Mouse (Mus musculus) monocyte, adult 5-6 weeks (primary cell): ENCODE data around the gene Osbpl11. TPM values are rescaled to one million over a fixed set of nuclear protein-coding genes. Genes with fewer than 3 reads are reported as not detected.
"Not testable (repeated sequence)": the region's sequence is repeated elsewhere in the genome, so short reads cannot be mapped to it uniquely, and the experiment has no call there.

Source experiments
- ATAC-seq: fragments of 153-309, 156-312 bp; replicated peaks from 2 replicates; pipeline ENCODE4 v1.8.0; 2017; ENCODE audit warnings: mild to moderate bottlenecking; ENCODE audit not compliant: low TSS enrichment, insufficient number of reproducible peaks, severe bottlenecking, poor library complexity, low FRiP score
- total RNA-seq: library from RNA; stranded (forward); fragments of 200-1000, 200-491, 200-594 nt; gene quantifications from 3 replicates; pipeline ENCODE4 v1.2.3, GENCODE M21; 2017

Gene Osbpl11
- total RNA-seq, 1 experiment from 2014 or later, result 29.8 TPM

DNA sequence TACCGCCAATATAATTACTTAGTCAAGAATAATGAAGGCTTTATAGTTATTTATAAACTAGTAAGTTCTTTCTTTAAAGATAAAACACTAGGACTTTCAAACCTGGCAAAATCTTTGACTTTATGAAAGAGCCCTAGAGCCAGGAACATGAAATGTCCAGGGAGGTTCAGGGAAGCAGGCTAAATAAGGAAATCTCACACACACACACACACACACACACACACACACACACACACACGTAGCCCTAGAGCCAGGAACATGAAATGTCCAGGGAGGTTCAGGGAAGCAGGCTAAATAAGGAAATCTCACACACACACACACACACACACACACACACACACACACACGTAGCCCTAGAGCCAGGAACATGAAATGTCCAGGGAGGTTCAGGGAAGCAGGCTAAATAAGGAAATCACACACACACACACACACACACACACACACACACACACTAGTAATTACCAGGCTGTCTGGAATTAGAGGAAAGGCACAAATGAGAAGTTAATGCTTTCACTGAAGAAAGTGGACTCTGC lies 32.7 kb downstream of the Osbpl11 start:
- ATAC-seq, result not testable (repeated sequence)

DNA sequence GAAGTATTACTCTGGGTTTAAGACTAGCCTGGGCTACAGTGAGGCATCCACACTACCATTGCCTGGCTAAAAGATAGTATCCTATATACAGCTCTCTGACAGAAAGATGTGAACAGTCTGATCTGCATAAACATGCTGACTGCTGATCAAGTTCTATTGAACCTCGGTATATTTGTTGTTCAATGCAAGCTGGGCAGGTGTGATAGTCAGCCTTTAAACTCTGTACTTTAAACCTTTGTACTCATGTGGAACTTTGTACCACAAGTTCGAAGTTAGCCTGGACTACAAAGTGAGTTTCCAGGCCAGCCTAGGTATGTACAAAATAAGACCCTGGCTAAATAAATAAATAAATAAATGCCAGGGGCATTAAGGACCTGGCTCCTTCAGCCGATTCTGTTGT lies 37.6 kb downstream of the Osbpl11 start:
- no peak for ATAC-seq

DNA sequence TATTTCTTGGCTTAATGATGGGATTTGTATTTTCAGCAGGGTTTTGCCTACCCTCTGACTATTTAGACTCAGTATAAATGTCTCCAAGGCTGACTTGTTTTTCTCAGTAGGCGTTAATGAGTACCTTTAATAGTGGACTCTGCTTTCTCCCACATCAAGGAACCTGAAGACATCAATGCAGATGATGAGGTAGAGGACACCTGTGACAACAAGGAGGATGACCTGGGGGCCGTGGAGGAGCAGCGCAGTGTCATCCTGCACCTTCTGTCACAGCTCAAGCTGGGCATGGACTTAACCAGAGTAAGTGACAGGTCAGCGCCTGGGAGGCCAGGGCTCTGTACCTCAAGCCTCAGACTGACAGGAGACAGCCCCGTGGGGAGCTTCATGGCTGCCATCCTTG lies 39.5 kb downstream of the Osbpl11 start:
- ATAC-seq, result no peak

DNA sequence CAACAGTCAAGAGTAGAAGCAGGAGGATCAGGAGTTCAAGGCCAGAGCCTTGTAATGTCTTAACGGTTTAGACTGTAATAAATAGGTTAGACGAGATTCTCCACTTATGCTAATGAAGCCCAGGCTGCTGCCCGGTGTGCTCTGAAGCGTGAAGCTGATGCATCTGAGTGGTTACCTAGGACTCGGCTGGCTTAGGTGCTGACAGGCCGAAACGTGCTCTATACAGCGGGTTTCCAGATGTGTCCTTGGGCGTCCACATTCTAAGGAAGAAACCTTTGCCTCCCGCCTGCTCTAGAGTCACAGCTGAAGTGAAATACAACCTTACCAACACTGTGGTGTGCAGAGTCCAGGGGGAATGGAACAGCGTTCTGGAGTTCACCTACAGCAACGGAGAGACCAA lies 49.3 kb downstream of the Osbpl11 start:
- no peak for ATAC-seq

DNA sequence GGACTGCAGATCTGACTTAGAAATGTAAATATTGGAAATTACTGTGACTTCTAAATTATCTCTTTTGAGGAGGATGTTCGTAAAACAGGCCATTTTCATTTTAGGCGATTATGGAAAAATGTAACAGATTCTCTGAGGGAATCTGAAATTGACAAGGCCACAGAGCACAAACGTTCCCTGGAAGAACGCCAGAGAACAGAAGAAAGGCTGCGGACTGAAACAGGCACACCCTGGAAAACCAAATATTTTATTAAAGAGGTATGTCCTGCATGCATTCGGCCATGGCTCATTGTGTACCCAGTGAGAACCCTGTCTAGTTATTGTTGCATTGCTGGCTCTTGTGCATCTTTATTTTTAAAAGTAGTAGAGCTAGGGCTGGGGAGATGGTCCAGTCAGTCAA lies 51.3 kb downstream of the Osbpl11 start:
- no peak for ATAC-seq

DNA sequence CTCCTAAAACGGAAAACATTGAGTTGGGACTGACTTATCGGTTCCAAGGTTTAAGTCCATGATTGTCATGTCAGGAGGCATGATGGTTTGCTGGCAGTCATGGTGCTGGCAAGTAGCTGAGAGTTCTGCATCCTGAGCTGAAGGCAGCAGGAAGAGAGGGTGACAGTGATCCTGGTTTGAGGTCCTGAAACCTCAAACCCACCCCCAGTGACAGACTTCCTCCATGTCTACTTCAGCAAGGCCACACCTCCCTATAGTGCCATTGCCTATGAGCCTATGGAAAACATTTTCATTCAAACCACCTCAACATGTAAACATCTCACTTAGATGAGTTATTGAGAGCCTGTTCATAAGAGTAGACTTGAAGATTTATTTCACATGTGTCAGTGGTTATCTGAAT lies 54.4 kb downstream of the Osbpl11 start:
- no peak for ATAC-seq

DNA sequence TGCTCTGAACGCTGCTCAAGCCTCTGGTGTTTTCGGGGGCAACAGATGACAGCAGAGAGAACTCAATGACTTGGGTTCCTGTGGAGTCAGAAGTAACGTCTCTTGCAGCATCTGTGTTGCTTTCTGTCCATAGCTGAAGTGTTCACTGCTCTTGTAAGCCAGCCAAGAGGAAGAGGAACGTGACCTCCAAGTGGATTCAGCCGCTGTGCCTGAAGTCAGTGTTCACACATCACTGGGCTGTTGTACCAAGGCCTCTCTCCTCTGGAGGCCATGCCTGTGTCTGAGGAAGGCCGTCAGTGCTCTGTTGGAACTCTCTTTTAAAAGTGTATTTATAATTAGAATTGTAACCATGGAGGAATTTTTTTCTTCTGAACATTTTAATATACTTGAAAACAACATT lies 57.2 kb downstream of the Osbpl11 start:
- ATAC-seq, result no peak

DNA sequence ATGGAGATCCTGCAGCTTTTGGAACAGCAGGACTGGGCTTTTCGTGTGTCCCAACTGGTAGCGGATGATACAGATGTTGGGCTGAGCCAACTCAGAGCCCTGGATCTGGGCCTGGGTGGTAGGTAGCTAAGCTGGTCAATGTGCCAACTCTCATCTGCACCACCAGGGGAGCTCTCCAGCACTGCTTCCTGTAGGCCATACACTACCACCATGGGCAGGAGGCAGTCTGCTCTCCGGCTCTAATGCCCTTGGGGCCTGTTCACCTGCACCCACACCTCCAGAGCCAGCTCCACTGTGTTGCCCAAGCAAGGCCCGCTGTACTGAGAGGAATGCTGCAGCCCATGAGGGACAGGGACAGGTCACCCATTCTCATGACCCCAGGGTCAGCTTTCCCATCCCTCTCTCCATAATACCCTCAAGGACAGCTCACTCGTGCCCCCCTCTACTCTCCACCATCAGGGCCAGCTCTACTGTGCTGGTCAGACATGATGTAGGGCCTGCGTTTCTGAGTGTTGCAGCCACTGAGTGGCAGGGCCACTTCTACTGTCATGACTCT lies 59.3 kb downstream of the Osbpl11 start:
- ATAC-seq, result peak; percentile 42; the same call in 1 of the 2 replicates

DNA sequence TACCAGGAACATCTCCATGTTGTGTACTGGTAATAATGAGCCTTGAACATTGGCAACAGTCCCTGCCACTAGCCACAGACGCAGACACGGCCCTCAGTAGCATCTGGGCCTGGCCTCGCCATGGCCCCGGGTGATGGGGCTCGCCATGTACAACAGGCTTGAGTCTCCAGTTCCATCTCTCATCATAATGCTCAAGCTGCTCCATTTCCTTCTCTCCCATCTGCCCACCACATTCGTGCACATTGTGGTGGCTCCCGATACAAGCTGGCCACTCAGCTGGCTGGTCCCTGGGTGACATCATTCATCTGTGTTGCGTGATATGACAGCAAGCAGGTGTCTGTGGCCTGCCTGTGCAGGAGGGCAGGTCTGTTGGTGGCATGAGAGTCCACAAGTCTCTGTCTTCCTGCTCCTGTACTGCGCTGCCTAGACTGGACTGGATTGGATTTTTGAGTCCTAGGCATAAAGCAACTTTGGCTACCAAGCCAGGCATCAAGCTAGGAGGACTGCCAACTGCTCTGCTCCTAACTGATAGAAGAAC lies 60.1 kb downstream of the Osbpl11 start:
- ATAC-seq, result no peak

DNA sequence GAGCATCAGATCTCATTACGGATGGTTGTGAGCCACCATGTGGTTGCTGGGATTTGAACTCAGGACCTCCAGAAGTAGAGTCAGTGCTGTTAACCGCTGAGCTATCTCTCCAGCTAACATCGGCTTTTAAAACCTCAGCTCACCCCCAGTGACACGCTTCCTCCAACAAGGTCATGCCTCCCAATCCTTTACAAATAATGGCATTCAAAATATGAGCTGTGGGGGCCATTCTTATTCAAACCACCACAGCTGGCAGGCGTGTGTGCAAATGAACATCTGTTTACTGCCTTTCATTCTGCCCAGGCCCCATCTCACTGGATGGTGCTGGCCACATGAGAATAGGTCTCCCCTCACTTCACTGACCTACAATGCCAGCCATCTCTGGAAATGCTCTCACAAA lies 61.7 kb downstream of the Osbpl11 start:
- ATAC-seq, result no peak

DNA sequence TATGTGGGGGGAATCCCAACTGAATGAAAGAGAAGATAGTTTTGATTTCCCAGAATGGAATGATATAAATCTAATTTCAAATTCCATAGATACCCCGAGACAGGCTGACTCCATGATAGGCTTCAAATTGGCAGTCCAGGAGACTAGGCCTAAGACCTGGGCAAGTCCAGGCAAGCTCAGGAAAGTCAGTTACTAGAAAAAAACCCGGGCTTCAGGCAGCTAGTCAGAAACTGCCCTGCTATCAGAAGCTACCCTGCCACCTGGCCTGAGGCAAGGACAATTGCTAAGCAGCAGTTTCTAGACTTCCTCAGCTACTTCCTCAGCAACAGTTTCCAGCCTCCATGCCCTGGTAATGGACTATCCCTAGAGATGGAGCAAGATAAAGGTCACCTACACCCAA lies 62.1 kb downstream of the Osbpl11 start:
- no peak for ATAC-seq

DNA sequence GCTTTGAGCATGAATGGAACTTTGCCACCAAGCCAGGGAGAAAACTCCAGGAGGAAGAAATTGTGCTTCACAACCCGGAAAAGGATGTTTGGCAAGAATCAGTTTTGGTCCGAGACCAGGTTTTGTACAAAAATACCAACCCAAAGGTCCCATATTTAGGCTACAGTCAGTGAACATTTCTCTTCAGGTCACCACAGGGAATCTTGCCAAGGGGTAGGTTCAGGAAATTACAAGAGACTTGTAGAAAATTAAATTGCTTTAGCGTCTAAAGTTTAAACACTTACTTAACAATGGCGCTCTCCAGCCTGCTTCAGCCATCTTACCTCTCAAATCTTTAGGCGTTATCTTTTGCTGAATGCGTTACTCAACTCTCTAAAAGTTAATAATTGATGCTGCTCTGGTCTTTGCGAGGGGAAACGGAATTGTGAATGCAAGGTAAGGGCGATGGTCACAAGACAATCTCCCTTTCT lies 65.8 kb downstream of the Osbpl11 start:
- ATAC-seq, result no peak

DNA sequence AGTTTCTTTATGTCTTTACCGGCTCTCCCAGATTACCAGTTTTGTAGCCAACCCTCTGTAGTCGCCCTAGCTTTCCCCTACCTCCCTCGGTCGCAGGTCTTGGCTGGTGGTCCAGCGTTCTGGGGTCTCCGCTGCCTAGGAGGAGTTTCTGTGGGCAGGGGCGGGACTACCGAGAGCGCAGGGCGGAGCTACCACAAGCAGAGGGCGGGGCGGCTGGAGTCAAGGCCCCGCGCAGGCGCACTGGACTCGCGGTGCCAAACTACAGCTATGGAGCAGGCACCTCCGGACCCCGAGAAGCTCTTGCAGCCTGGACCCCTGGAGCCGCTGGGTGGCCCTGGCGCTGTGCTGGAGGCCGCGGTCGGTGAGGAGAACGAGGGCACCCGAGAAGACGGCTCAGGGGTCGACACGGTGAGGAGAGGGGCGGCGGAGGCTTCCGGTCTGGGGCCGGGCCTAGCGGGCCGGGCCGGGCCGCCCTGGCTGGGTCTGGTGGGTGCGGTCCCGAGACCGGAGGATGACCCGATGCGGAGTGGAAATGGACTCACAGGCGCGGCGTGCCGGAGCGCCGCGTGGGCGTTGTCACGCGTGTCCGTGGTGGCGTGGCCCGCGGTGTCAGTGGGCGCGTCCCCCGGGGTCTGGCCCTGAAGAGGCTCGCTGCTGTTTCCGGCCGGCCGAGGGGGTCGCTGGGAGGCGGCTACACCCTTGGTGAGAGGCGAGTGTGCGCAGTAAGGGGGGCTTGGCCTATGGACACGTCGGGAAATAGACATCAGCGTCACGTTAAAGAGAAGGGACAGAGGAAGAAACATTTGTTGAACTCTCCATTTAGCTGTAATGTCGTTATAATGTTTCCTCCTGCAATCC lies 66.6 kb downstream of the Osbpl11 start, which contains the start of gene Snx4:
TSS of gene Snx4 (plus strand) at position 249 of the 858 bp plus-strand sequence.
- peak; percentile 91 for ATAC-seq

DNA sequence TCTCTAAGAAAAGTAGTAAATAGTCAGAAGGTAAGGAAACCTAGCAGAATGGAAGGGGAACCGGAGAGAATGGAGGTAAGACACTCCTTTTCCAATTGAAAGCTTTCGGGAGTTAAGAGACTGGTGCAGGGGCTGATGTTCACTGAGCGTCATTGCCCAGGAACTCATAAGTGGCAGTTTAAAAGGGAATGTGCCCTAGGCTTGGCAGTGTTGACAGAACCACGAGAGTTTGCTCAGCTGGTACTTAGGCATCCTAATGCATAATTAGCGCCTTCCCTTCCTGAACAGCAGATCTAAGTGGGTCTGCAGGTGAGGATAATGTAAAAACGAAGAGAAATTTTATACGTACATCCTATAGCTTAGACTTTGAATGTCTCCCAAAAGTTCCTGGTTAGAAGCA lies 70.7 kb downstream of the Osbpl11 start:
- no peak for ATAC-seq

DNA sequence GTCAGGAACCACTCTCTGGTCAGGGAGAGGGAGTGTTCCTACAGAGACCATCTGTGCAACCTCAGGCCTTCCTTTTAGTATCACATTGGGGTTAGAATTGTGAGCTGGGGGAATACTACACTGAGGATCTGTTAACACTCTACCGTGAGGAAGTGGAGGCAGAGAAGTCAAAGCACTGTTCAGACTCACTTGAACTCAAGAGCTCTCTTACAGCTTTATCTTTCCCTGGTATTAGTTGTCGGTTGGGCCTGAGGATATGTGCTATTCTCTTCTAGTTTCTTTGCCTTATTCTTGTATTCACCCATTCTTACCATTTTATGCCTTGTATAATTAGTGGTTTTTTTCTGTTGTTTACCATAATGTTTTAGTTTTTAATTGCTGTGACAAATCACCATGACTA lies 73.7 kb downstream of the Osbpl11 start:
- ATAC-seq, result no peak

DNA sequence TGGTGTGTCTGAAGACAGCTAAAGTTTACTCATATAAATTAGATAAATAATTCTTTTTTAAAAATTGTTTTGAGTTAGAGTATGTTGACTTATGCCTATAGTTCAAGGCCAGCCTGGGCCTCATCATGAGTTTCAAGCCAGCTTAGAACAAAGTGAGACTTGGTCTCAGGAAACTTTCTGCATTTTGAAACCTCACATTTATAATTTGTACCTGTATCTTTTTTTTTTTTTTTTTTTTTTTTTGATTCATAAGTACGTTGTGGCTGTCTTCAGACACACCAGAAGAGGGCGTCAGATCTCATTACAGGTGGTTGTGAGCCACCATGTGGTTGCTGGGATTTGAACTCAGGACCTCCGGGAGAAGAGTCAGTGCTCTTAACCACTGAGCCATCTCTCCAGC lies 75.0 kb downstream of the Osbpl11 start:
- ATAC-seq, result no peak

DNA sequence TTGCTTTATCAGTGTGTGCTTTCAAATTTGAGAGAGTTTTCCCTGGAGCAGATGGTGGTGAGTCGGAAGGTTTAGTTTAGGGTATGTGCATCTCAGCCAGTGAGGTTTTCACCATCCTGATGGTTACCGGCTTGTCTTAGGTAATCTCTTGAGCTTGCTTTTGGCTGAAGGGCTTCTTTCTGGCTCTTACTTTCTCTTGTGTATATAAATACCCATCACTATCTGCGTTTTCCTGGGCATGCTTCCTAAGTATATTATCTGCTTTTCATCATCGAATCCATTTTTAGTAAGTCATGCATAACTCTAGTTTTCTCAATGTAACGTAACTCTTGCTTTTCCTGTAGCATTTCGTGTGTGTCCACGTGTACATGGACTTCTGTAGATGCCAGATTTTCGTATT lies 76.0 kb downstream of the Osbpl11 start:
- ATAC-seq, result no peak

DNA sequence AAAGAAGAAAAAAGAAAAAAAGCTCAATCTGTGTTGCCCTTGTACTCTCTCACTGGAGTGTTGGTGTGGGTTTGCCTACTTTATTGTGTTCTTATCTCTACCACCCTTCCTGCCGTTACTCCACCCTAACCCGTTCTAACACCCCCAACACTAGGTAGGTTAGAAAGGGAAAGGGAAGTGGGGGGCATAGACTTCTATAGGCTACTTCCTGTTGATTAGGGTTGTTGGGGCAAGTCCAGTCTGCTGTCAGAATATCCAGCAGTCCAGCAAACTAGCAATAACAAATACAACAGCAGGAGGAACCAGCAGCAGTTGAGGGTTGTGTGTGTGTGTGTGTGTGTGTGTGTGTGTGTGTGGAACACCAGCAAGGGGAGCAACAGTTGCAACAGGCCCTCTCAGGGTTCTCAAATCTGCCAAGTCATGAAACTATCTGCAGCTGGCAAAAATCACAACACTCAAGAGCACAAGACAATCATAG lies 76.8 kb downstream of the Osbpl11 start:
- peak; percentile 27 for ATAC-seq

DNA sequence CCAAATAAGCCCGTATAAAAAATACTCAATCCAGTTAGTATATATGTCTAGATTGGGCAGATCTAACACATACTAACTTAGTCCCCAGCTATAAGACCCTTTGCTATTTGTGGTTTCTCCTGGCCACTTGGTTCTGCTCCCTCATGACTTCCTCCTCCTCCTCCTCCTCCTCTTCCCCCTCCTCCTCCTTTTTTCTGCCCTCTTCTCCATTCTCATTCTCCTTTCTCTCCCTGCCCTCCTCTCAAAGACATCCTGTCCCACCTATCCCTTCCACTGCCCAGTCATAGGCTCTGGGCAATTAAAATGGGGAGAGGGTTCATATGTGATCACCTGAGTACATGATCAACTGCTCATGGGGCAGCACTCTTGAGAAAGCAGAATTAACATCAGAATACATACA lies 77.2 kb downstream of the Osbpl11 start:
- no peak for ATAC-seq
